Mouse (Mus musculus): ENCODE results near the gene Trim63.

Gene Trim63

DNA sequence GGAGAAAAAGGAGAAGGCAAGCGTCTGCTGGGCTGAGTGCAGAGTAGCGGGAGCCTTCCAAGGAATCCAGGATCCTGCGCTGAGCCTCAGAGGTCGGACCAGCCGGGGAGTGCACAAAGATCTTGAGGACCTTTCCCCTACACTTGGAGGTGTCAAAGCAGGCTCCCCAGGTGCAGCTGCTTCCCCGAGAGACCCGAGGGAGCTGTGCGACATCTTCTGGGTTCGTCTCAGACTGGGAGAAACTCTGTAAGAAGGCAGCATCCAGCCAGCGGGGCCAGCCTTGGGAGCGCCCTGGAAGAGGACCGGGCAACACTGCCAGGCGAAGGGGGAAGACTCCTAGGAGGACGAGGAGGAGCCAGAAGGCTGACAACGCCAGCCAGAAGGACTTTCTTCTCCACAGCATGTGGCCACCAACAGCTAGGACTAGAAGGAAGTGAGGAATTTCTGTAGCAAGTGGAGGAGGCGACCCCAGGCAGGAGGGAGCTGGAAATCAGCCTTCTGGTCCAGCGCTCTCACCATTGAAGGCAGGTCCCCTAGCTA lies 56.5 kb downstream of the Trim63 start:
- peak in 1 of 2 experiments; percentile 37 for DNase-seq

DNA sequence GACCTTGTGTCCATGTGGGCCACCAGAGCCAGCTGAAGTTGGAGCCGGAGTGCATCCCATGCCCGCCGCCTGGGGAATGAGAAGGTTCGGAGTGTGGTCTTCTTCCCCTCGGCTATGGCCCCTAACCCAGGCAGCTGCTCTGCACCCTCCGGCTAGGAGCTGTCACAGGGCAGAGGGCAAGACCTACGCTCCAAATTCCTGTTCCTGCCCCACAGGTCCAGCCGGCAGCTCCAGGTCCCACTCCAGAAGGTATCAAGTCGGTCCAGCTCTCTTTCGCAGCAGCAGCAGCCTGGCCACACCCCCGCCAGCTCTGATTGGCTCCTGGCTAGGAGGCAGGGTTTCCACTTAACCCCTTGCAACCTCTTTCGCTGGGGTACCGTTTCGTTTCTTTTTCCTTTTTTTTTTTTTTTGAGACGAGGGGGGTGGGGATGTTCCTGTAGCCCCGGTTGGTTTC lies 57.4 kb downstream of the Trim63 start:
- peak; percentile 85 to 90 for DNase-seq

DNA sequence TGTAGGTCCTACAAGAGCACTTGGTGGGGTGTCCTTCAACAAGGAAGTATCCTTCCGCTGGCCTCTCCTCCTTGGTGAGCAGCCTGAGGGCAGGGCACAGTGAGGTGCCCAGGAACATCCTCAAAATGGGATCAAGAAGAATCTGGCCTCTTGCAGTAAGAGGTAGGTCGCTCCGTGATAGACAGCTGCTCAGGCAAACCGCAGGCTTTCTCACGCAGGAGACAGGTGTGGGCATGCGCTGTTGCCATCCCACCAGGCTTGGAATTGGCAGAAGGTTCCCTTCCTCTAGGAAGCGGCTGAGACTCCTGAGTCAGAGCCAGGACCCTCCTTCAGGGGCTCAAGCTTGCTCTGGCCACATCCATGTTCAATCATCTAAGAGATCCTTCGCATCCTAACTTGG lies 58.4 kb downstream of the Trim63 start:
- DNase-seq, result no peak

DNA sequence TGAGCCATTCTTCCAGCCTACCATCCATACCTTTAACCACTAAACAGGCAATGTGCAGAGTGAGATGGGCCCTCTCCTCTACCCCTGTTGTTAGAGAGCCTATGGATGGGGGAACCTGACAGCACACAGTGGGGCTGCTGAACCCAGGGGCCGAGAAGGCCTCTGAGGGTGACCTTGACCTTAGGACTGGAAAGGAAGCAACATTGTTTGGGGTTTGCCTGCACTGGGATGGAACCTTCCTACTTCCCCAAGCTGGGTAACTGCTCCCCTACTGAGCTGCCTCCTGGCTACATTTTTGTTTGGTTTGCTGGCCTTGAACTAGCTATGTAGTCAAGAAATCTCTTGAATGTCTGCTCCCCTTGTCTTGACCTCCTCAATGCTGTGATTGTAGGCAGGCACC lies 59.4 kb downstream of the Trim63 start:
- DNase-seq, result no peak

DNA sequence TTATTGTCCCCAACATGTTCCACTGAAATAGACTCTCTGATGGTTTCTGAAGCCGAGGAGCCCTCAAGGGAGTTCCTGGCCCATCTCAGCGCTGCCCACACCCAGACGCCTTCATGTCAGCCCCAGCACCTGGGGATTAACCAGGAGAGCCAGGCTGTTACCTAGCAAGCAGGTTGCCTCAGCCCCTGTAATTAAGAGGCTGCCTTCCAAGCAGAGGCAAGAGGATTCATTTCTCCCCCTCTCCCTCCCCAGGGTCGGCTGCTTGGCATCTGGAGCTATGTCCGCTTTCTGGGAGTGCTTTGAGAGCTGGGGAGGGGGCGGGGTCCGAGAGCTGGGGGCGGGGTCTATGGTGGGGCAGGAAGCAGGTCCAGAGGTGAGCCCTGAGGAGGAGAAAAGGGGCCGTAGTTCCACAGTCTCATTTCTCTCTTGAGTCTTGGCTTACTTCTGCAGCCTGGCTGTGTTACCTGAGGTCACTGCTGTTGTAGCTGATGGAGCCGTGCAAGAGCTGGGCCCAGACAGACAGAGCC lies 63.2 kb downstream of the Trim63 start:
- DNase-seq, result no peak
